Mouse (Mus musculus): ENCODE data around the gene Map3k4. TPM values are rescaled to one million over a fixed set of nuclear protein-coding genes. Genes with fewer than 3 reads are reported as not detected.

Map3k4 gene
- polyA plus RNA-seq, 1 experiment from 2014 or later: 29.3 TPM

DNA sequence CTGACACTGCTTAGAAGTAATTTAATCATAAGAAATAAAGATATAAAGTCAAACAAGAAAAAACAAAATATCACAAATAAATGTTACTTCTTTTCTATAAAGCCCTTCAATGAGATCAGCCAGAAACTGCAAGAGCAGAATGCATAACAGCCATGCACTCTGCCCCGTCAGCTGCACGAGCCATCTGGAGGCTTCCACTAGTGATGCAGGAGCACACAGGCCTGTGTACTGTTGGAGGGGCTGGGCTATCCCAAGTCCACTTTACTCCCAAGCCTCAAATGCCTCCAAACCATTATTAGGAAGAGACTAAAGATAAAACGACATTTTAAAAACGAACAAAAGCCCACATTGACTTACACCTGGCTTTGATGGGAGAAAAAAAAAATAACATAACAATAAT is 50.5 kb downstream of the Map3k4 start:
- H3K27me3 ChIP-seq (replicated peaks; ENCODE audit: control insufficient read depth, insufficient read depth, low read length): no peaks in the 10 kb centered on the region
- H3K27ac ChIP-seq (ENCODE audit: low read depth, low read length): no peak overlapping the region
- H3K9ac ChIP-seq (ENCODE audit: low read depth, low read length): no peak overlapping the region
- H3K9me3 ChIP-seq (ENCODE audit: control insufficient read depth): no peaks in the 10 kb centered on the region
- H3K36me3 ChIP-seq (ENCODE audit: control insufficient read depth, insufficient read depth): peaks cover 27% of the 10 kb centered on the region
- TF ChIP-seq CTCF (IDR thresholded peaks at IDR 0.05; ENCODE audit: low read depth): no peak
- no peaks in the 10 kb centered on the region for H3K4me1 ChIP-seq (replicated peaks; ENCODE audit: control insufficient read depth, insufficient read depth, low read length)
- H3K4me3 ChIP-seq (ENCODE audit: low read depth, low read length): no peak overlapping the region
- 88% methylated on average over 4 of the region's 4 CpGs for WGBS
- no peak overlapping the region for H3K4me2 ChIP-seq (replicated peaks; ENCODE audit: low read depth)
- no peak for ATAC-seq

DNA sequence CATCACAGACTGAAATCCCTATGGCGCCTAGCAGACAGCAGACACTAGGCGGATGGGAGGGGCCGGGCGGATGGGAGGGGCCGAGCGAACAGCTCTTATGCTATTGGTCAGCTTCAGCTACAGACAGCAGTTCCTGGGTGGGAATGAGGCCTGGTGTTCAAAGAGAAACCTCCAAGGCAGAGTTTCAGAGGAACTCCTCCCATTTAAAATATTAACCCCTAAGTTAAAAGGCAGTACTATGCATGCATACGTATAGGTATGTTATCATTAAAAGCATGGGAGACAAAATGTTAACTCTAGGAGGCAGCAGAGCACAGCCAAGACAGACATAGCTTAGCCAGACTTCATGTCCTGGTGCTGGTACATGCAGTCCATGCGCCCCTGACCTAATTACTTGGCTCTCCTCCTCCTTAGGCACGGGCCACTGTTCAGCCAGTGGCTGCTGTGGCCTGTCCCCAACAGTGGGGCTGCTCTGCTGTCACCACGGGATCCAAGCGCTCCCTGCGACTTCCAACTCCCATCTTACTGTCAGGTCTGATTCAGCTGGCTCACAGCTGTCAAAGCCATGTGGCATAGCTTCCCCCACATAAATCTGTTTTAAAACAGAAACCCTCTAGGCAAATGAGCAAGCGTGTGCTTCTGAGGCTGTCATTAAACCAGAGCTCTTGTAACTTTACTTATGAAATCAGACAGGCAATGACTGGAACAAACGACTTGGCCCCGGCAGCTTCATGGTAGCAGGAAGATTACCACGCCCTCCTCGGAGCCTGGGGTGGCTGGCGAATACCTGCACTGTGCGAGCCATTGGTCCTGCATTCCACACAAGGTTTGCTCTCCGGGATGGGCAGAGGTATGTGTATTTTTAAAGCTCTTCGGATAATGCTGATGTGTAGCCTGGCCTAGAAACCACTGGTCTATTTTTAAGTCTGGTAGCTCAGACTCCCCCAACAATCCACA is 52.3 kb downstream of the Map3k4 start:
- WGBS: 64% methylated on average over 21 of the region's 21 CpGs
- Histone ChIP-seq H3K4me1 (replicated peaks; ENCODE audit: control insufficient read depth, insufficient read depth, low read length) (no peaks in the 10 kb centered on the region), H3K4me3 (ENCODE audit: low read depth, low read length) (no peak overlapping the region), H3K4me2 (replicated peaks; ENCODE audit: low read depth) (no peak overlapping the region), H3K27me3 (replicated peaks; ENCODE audit: control insufficient read depth, insufficient read depth, low read length) (no peaks in the 10 kb centered on the region), H3K27ac (ENCODE audit: low read depth, low read length) (no peak overlapping the region), H3K9ac (ENCODE audit: low read depth, low read length) (no peak overlapping the region), H3K9me3 (ENCODE audit: control insufficient read depth) (no peaks in the 10 kb centered on the region), H3K36me3 (ENCODE audit: control insufficient read depth, insufficient read depth) (peaks cover 32% of the 10 kb centered on the region)
- ATAC-seq: peak; percentile 43
- peak; percentile 68 for TF ChIP-seq CTCF (IDR thresholded peaks at IDR 0.05; ENCODE audit: low read depth)

- no peak for ATAC-seq
- no peak for TF ChIP-seq CTCF (IDR thresholded peaks at IDR 0.05; ENCODE audit: low read depth)
- Histone ChIP-seq H3K4me3 (ENCODE audit: low read depth, low read length) (no peak overlapping the region), H3K9me3 (ENCODE audit: control insufficient read depth) (no peaks in the 10 kb centered on the region), H3K27ac (ENCODE audit: low read depth, low read length) (no peak overlapping the region), H3K4me2 (replicated peaks; ENCODE audit: low read depth) (no peak overlapping the region), H3K27me3 (replicated peaks; ENCODE audit: control insufficient read depth, insufficient read depth, low read length) (no peaks in the 10 kb centered on the region), H3K9ac (ENCODE audit: low read depth, low read length) (no peak overlapping the region), H3K36me3 (ENCODE audit: control insufficient read depth, insufficient read depth) (peaks cover 39% of the 10 kb centered on the region), H3K4me1 (replicated peaks; ENCODE audit: control insufficient read depth, insufficient read depth, low read length) (no peaks in the 10 kb centered on the region)
- WGBS: 95% methylated on average over 3 of the region's 3 CpGs
Observed at GRCm38 (mm10) chr17:12264293-12264692, 54.3 kb downstream of the Map3k4 start.

DNA sequence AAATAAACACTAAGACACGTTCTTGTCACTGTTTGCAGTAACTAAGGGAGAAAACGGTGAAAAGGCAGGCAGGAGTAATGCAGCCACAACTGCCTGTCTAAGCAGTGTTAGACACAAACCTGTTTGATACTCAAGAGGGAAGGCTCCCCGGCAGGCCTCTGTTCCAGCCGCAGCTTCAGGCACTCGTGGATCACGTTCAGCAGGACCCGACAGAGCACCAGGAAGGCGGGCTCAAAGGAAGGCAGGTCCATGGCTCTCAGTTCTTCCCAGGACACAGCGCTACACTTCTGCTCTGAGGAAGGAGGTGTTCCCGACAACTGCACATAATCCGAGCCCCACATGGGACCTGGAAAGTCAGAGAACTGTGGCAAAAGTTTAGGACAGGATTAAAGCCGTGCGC is 54.8 kb downstream of the Map3k4 start:
- ATAC-seq: no peak
- no peak overlapping the region for H3K4me2 ChIP-seq (replicated peaks; ENCODE audit: low read depth)
- peaks cover 41% of the 10 kb centered on the region for H3K36me3 ChIP-seq (ENCODE audit: control insufficient read depth, insufficient read depth)
- no peak overlapping the region for H3K27ac ChIP-seq (ENCODE audit: low read depth, low read length)
- no peak overlapping the region for H3K4me3 ChIP-seq (ENCODE audit: low read depth, low read length)
- no peak for TF ChIP-seq CTCF (IDR thresholded peaks at IDR 0.05; ENCODE audit: low read depth)
- no peaks in the 10 kb centered on the region for H3K4me1 ChIP-seq (replicated peaks; ENCODE audit: control insufficient read depth, insufficient read depth, low read length)
- H3K9me3 ChIP-seq (ENCODE audit: control insufficient read depth): no peaks in the 10 kb centered on the region
- no peaks in the 10 kb centered on the region for H3K27me3 ChIP-seq (replicated peaks; ENCODE audit: control insufficient read depth, insufficient read depth, low read length)
- H3K9ac ChIP-seq (ENCODE audit: low read depth, low read length): no peak overlapping the region
- 68% methylated on average over 13 of the region's 13 CpGs for WGBS

GRCm38 (mm10) chr17:12262851-12263250 is 55.7 kb downstream of the Map3k4 start:
- H3K27ac ChIP-seq (ENCODE audit: low read depth, low read length): no peak overlapping the region
- peaks cover 48% of the 10 kb centered on the region for H3K36me3 ChIP-seq (ENCODE audit: control insufficient read depth, insufficient read depth)
- H3K9ac ChIP-seq (ENCODE audit: low read depth, low read length): no peak overlapping the region
- no peaks in the 10 kb centered on the region for H3K27me3 ChIP-seq (replicated peaks; ENCODE audit: control insufficient read depth, insufficient read depth, low read length)
- no peak for ATAC-seq
- TF ChIP-seq CTCF (IDR thresholded peaks at IDR 0.05; ENCODE audit: low read depth): no peak
- no peak overlapping the region for H3K4me3 ChIP-seq (ENCODE audit: low read depth, low read length)
- no peaks in the 10 kb centered on the region for H3K9me3 ChIP-seq (ENCODE audit: control insufficient read depth)
- H3K4me1 ChIP-seq (replicated peaks; ENCODE audit: control insufficient read depth, insufficient read depth, low read length): no peaks in the 10 kb centered on the region
- WGBS: 90% methylated on average over 8 of the region's 8 CpGs
- no peak overlapping the region for H3K4me2 ChIP-seq (replicated peaks; ENCODE audit: low read depth)

DNA sequence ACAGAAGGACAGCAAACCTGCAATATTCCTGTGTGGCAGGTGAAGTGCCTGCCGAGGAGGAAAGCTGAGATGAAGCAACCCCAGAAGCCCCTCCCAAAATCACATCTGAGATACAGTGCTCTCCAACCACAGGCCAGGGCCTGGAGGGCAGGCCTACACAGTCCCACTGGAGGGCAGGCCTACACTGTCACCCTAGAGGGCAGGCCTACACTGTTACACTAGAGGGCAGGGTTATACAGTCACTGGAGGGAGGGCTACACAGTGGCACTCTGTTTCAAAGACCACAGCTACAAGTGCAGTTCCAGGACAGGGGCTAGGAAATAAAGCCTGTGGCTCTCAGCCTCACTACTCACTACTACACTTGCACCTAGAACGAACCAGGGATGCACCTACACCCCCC is 56.7 kb downstream of the Map3k4 start:
- Histone ChIP-seq H3K9me3 (ENCODE audit: control insufficient read depth) (no peaks in the 10 kb centered on the region), H3K4me3 (ENCODE audit: low read depth, low read length) (no peak overlapping the region), H3K4me2 (replicated peaks; ENCODE audit: low read depth) (no peak overlapping the region), H3K9ac (ENCODE audit: low read depth, low read length) (no peak overlapping the region), H3K27ac (ENCODE audit: low read depth, low read length) (no peak overlapping the region), H3K4me1 (replicated peaks; ENCODE audit: control insufficient read depth, insufficient read depth, low read length) (no peaks in the 10 kb centered on the region), H3K27me3 (replicated peaks; ENCODE audit: control insufficient read depth, insufficient read depth, low read length) (no peaks in the 10 kb centered on the region), H3K36me3 (ENCODE audit: control insufficient read depth, insufficient read depth) (peaks cover 53% of the 10 kb centered on the region)
- WGBS: 67% methylated on average over 2 of the region's 2 CpGs
- ATAC-seq: no peak
- peak; percentile 61 for TF ChIP-seq CTCF (IDR thresholded peaks at IDR 0.05; ENCODE audit: low read depth)

Measured in intestine, postnatal 0 days (tissue).